Mouse (Mus musculus) large intestine, adult 2 months (tissue): ENCODE measurements around the gene Lrrc28. TPM values are rescaled to one million over a fixed set of nuclear protein-coding genes. Genes with fewer than 3 reads are reported as not detected.
A peak's percentile ranks its signal among the peaks of the same experiment; 100 is the strongest.

ENCODE experiments used
- DNase-seq: peaks from one replicate; pipeline ENCODE4 v3.0.0-alpha.2; 2012; ENCODE audit warnings: low read depth, low spot score
- WGBS: fragments of 180-500 bp; shearing (Covaris S2); methylation state at CpG from one replicate; pipeline ENCODE4 v1.1.7; 2018; 5-methylcytosine and 5-hydroxymethylcytosine counted together
- polyA plus RNA-seq: library from polyadenylated mRNA; depleted of rRNA; stranded (reverse); fragments of >200 nt; gene quantifications from 2 replicates; pipeline ENCODE4 v1.2.3, GENCODE M21; 2012

Lrrc28 gene
- polyA plus RNA-seq, 1 experiment = 13.3 TPM

- DNase-seq = no peak
- WGBS = 76% methylated on average over 1 of the region's 1 CpGs
Observed at GRCm38 (mm10) chr7:67606250-67606649, 38.8 kb downstream of the Lrrc28 start.

GRCm38 (mm10) chr7:67605114-67605513, 40.0 kb downstream of the Lrrc28 start:
- DNase-seq = no peak
- WGBS = 85% methylated on average over 6 of the region's 6 CpGs

GRCm38 (mm10) chr7:67598050-67598449, 47.0 kb downstream of the Lrrc28 start:
- no peak for DNase-seq
- WGBS = 82% methylated on average over 3 of the region's 3 CpGs

- no peak for DNase-seq
Observed at GRCm38 (mm10) chr7:67596961-67597360, 48.1 kb downstream of the Lrrc28 start.

GRCm38 (mm10) chr7:67596322-67596721, 48.7 kb downstream of the Lrrc28 start:
- 95% methylated on average over 1 of the region's 1 CpGs for WGBS
- no peak for DNase-seq

More at GRCm38 (mm10) chr7:67596961-67597360, 48.1 kb downstream of the Lrrc28 start:
- 83% methylated on average over 1 of the region's 1 CpGs for WGBS

GRCm38 (mm10) chr7:67593902-67594301, 51.2 kb downstream of the Lrrc28 start:
- WGBS = 76% methylated on average over 6 of the region's 6 CpGs
- DNase-seq = no peak

GRCm38 (mm10) chr7:67592670-67593069, 52.4 kb downstream of the Lrrc28 start:
- no peak for DNase-seq
- WGBS = 91% methylated on average over 6 of the region's 6 CpGs

- WGBS = 85% methylated on average over 6 of the region's 6 CpGs
- DNase-seq = no peak
Observed at GRCm38 (mm10) chr7:67588743-67589142, 56.3 kb downstream of the Lrrc28 start.

GRCm38 (mm10) chr7:67586479-67586878, 58.6 kb downstream of the Lrrc28 start:
- WGBS = 77% methylated on average over 4 of the region's 5 CpGs
- DNase-seq = no peak

GRCm38 (mm10) chr7:67583852-67584251, 61.2 kb downstream of the Lrrc28 start:
- 83% methylated on average over 5 of the region's 5 CpGs for WGBS
- DNase-seq = no peak

- no peak for DNase-seq
- 32% methylated on average over 7 of the region's 7 CpGs for WGBS
Observed at GRCm38 (mm10) chr7:67578783-67579482, 66.1 kb downstream of the Lrrc28 start.

GRCm38 (mm10) chr7:67578044-67578443, 67.0 kb downstream of the Lrrc28 start:
- DNase-seq = no peak
- 79% methylated on average over 6 of the region's 6 CpGs for WGBS

GRCm38 (mm10) chr7:67566510-67567237, 78.4 kb downstream of the Lrrc28 start:
- no peak for DNase-seq
- 68% methylated on average over 8 of the region's 8 CpGs for WGBS

- 59% methylated on average over 1 of the region's 1 CpGs for WGBS
Observed at GRCm38 (mm10) chr7:67565132-67565531, 79.9 kb downstream of the Lrrc28 start.

GRCm38 (mm10) chr7:67562176-67562575, 82.9 kb downstream of the Lrrc28 start:
- WGBS = 53% methylated on average over 12 of the region's 12 CpGs
- no peak for DNase-seq

More at GRCm38 (mm10) chr7:67565132-67565531, 79.9 kb downstream of the Lrrc28 start:
- DNase-seq = no peak

GRCm38 (mm10) chr7:67559486-67559885, 85.6 kb downstream of the Lrrc28 start:
- no peak for DNase-seq
- WGBS = 86% methylated on average over 7 of the region's 7 CpGs

- WGBS = 38% methylated on average over 5 of the region's 5 CpGs
Observed at GRCm38 (mm10) chr7:67558230-67558629, 86.8 kb downstream of the Lrrc28 start.

GRCm38 (mm10) chr7:67554863-67555262, 90.2 kb downstream of the Lrrc28 start:
- WGBS = 76% methylated on average over 2 of the region's 2 CpGs
- DNase-seq = no peak

More at GRCm38 (mm10) chr7:67558230-67558629, 86.8 kb downstream of the Lrrc28 start:
- no peak for DNase-seq

GRCm38 (mm10) chr7:67551242-67551641, 93.8 kb downstream of the Lrrc28 start:
- DNase-seq = no peak
- WGBS = 78% methylated on average over 2 of the region's 2 CpGs

- WGBS = 19% methylated on average over 6 of the region's 6 CpGs
- DNase-seq = peak; percentile 21
Observed at GRCm38 (mm10) chr7:67549073-67549561, 96.0 kb downstream of the Lrrc28 start.

- 67% methylated on average over 6 of the region's 6 CpGs for WGBS
- no peak for DNase-seq
Observed at GRCm38 (mm10) chr7:67548599-67549041, 96.4 kb downstream of the Lrrc28 start.
